ENCODE assay signal across 8 mouse cellular contexts in genomic region chr1:38767812-38768211, GRCm38 (mm10).
A peak's percentile ranks its signal among the peaks of the same experiment; 100 is the strongest.
DNase-seq lines count a peak whose midpoint lies in the region; ATAC-seq and TF ChIP-seq lines count a peak whose summit lies in the region.

No protein-coding gene starts in this region.

- peak; percentile 84 for TF ChIP-seq CTCF in liver, postnatal 0 days (IDR thresholded peaks at IDR 0.05; ENCODE audit: low read depth)

- H3K4me2 ChIP-seq in embryonic facial prominence, embryonic 14.5 days (ENCODE audit: low read depth, low read length): peak overlapping the region; percentile 44
- H3K4me2 ChIP-seq in liver, postnatal 0 days (ENCODE audit: low read depth, low read length): peak overlapping the region; percentile 23

- TF ChIP-seq EP300 in liver, postnatal 0 days (IDR thresholded peaks at IDR 0.05; ENCODE audit: low read depth): no peak

- H3K27me3 ChIP-seq in embryonic facial prominence, embryonic 14.5 days (replicated peaks; ENCODE audit: control insufficient read depth, insufficient read depth, low read length): no peaks in the 10 kb centered on the region
- H3K27me3 ChIP-seq in heart, embryonic 10.5 days (ENCODE audit: insufficient read depth, poor library complexity, severe bottlenecking): no peaks in the 10 kb centered on the region
- no peaks in the 10 kb centered on the region for H3K27me3 ChIP-seq in liver, postnatal 0 days (ENCODE audit: insufficient read depth, low read length)

- 10% methylated on average over 11 of the region's 11 CpGs for WGBS in embryonic facial prominence, embryonic 14.5 days
- 9% methylated on average over 11 of the region's 11 CpGs for WGBS in heart, embryonic 10.5 days
- 17% methylated on average over 11 of the region's 11 CpGs for WGBS in liver, postnatal 0 days (ENCODE audit: insufficient replicate concordance)

- H3K4me3 ChIP-seq in embryonic facial prominence, embryonic 14.5 days (ENCODE audit: low read depth, low read length): no peak overlapping the region
- peak overlapping the region; percentile 41 for H3K4me3 ChIP-seq in heart, embryonic 10.5 days
- H3K4me3 ChIP-seq in liver, postnatal 0 days (ENCODE audit: low read depth, low read length): no peak overlapping the region

- no peaks in the 10 kb centered on the region for H3K36me3 ChIP-seq in embryonic facial prominence, embryonic 14.5 days (ENCODE audit: control insufficient read depth, insufficient read depth, low read length)
- H3K36me3 ChIP-seq in heart, embryonic 10.5 days: no peaks in the 10 kb centered on the region
- no peaks in the 10 kb centered on the region for H3K36me3 ChIP-seq in liver, postnatal 0 days (replicated peaks; ENCODE audit: insufficient read depth, low read length)

- H3K9me3 ChIP-seq in embryonic facial prominence, embryonic 14.5 days (ENCODE audit: control insufficient read depth, low read length): no peaks in the 10 kb centered on the region
- H3K9me3 ChIP-seq in heart, embryonic 10.5 days: no peaks in the 10 kb centered on the region
- H3K9me3 ChIP-seq in liver, postnatal 0 days (ENCODE audit: low read length): no peaks in the 10 kb centered on the region

- H3K4me1 ChIP-seq in embryonic facial prominence, embryonic 14.5 days (ENCODE audit: control insufficient read depth, insufficient read depth, low read length): peaks cover 44% of the 10 kb centered on the region
- H3K4me1 ChIP-seq in heart, embryonic 10.5 days: peaks cover 29% of the 10 kb centered on the region
- no peaks in the 10 kb centered on the region for H3K4me1 ChIP-seq in liver, postnatal 0 days (ENCODE audit: insufficient read depth)

- H3K9ac ChIP-seq in embryonic facial prominence, embryonic 14.5 days (ENCODE audit: low read depth, low read length): no peak overlapping the region
- no peak overlapping the region for H3K9ac ChIP-seq in liver, postnatal 0 days (replicated peaks)

- DNase-seq in A20 (ENCODE audit: low read depth, low spot score): peak; percentile 69
- peak; percentile 85 for DNase-seq in adrenal gland, postnatal 10 days
- DNase-seq in embryonic facial prominence, embryonic 14.5 days (ENCODE audit: low spot score): peak; percentile 91
- DNase-seq in heart, embryonic 10.5 days (ENCODE audit: low spot score): peak; percentile 90
- DNase-seq in kidney, postnatal 10 days: peak; percentile 91
- peak; percentile 81 for DNase-seq in liver, postnatal 0 days
- DNase-seq in thymus, adult 18-20 months: peak; percentile 40 to 43

- peak overlapping the region; percentile 73 for H3K27ac ChIP-seq in embryonic facial prominence, embryonic 14.5 days (replicated peaks; ENCODE audit: low read depth, low read length)
- H3K27ac ChIP-seq in heart, embryonic 10.5 days: peak overlapping the region; percentile 39; the same call in 1 of the 2 replicates
- H3K27ac ChIP-seq in liver, postnatal 0 days (ENCODE audit: low read depth): no peak overlapping the region

- peak; percentile 31; the same call in 1 of the 2 replicates for ATAC-seq in embryonic facial prominence, embryonic 14.5 days (ENCODE audit: low read depth)
- no peak for ATAC-seq in liver, postnatal 0 days
- peak; percentile 44; the same call in 1 of the 2 replicates for ATAC-seq in neutrophil, adult 5-6 weeks (ENCODE audit: extremely low read depth, insufficient number of reproducible peaks, low FRiP score, poor library complexity, severe bottlenecking)
